Mouse (Mus musculus) heart, embryonic 11.5 days (tissue): Measurements from ENCODE around the gene Slc44a4. TPM values are rescaled to one million over a fixed set of nuclear protein-coding genes. Genes with fewer than 3 reads are reported as not detected.
A peak's percentile ranks its signal among the peaks of the same experiment; 100 is the strongest.
"Not testable (repeated sequence)": the region's sequence is repeated elsewhere in the genome, so short reads cannot be mapped to it uniquely, and the experiment has no call there.

Source experiments
- ATAC-seq: fragments of 200-750 bp; cut with Nextera tagmentation; replicated peaks from 2 replicates; pipeline ENCODE4 v1.8.0; 2017; ENCODE audit warnings: moderate library complexity; ENCODE audit not compliant: insufficient number of reproducible peaks, low FRiP score, low TSS enrichment
- H3K27ac ChIP-seq: fragments of 300-500 bp; sonication (generic); 2 replicates; pipeline ENCODE4 v1.5.1; 2014; ENCODE audit warnings: mild to moderate bottlenecking, low read depth, low read length
- H3K27me3 ChIP-seq: fragments of 300-500 bp; sonication (generic); 2 replicates; pipeline ENCODE4 v1.6.1; 2014; ENCODE audit warnings: mild to moderate bottlenecking, low read length, mixed read lengths; ENCODE audit not compliant: control insufficient read depth, insufficient read depth
- H3K36me3 ChIP-seq: fragments of 300-500 bp; sonication (generic); 2 replicates; pipeline ENCODE4 v1.6.1; 2014; ENCODE audit warnings: mild to moderate bottlenecking, low read length, moderate library complexity, mixed read lengths; ENCODE audit not compliant: control insufficient read depth, insufficient read depth
- H3K4me1 ChIP-seq: fragments of 300-500 bp; sonication (generic); 2 replicates; pipeline ENCODE4 v1.6.1; 2014; ENCODE audit warnings: low read length; ENCODE audit not compliant: control insufficient read depth, insufficient read depth
- H3K4me2 ChIP-seq: fragments of 300-500 bp; sonication (generic); 2 replicates; pipeline ENCODE4 v1.6.1; 2014; ENCODE audit warnings: mild to moderate bottlenecking, moderate library complexity
- H3K4me3 ChIP-seq: fragments of 300-500 bp; sonication (generic); 2 replicates; pipeline ENCODE4 v1.5.1; 2014; ENCODE audit warnings: low read depth, low read length
- H3K9ac ChIP-seq: fragments of 300-500 bp; sonication (generic); 2 replicates; pipeline ENCODE4 v1.6.1; 2014; ENCODE audit warnings: mild to moderate bottlenecking, low read depth, low read length, moderate library complexity
- H3K9me3 ChIP-seq: fragments of 300-500 bp; sonication (generic); replicated peaks from 2 replicates; pipeline ENCODE4 v1.6.1; 2016; ENCODE audit warnings: low read length; ENCODE audit not compliant: control insufficient read depth
- WGBS: fragments of 180-500 bp; shearing (Covaris S2); extraction: QIAGEN DNeasy Blood & Tissue Kit; methylation state at CpG from one replicate; pipeline ENCODE4 v1.1.7; 2014; ENCODE audit not compliant: insufficient replicate concordance; 5-methylcytosine and 5-hydroxymethylcytosine counted together
- polyA plus RNA-seq: library from polyadenylated mRNA; unstranded; fragments of >200 nt; fragmentation: Nextera tagmentation; extraction: Ambion mirVana; gene quantifications from 2 replicates; pipeline ENCODE4 v1.2.1, GENCODE M21; 2014

Slc44a4 gene
- polyA plus RNA-seq, 1 experiment from 2014 or later: 0.13 TPM

DNA sequence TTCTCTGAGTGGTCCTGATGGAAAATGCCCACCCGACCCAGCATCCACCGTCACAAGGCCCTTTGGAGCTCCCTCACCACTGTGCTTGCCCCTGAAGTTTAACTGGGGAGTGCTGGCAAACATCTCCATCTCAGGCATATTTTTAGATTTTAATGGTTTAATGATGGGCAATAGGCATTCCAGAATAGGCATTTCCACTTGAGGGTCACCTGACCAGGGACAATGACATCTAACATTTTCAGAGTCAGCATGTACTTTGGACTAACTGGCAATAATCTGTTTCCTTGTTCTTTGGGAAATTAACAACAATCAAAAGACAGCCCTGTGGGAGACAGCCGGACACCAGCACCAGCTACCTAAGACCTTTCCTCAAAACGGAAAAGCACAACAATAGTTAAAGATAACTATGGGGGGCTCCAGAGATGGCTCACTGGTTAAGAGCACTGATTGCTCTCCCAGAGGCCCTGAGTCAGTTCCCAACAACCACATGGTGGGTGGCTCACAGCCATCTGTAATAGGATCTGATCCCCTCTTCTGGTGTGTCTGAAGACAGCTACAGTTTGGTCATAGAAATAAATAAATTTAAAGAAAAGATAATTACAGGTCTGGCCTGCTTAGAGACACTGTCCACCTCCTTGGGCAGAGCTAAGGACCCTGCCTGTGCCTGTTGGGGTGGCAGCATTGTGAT, 29.0 kb downstream of the Slc44a4 start:
- H3K9me3 ChIP-seq: no peaks in the 10 kb centered on the region
- H3K4me2 ChIP-seq: no peak overlapping the region
- H3K27ac ChIP-seq: no peak overlapping the region
- no peaks in the 10 kb centered on the region for H3K36me3 ChIP-seq
- no peak overlapping the region for H3K4me3 ChIP-seq
- no peak for ATAC-seq
- H3K4me1 ChIP-seq: no peaks in the 10 kb centered on the region
- no peak overlapping the region for H3K9ac ChIP-seq
- no peaks in the 10 kb centered on the region for H3K27me3 ChIP-seq
- 73% methylated on average over 4 of the region's 4 CpGs for WGBS

- Histone ChIP-seq H3K4me3 (no peak overlapping the region), H3K4me2 (no peak overlapping the region), H3K9ac (no peak overlapping the region)
Measured at GRCm38 (mm10) chr17:34944362-34944761, 30.1 kb downstream of the Slc44a4 start.

DNA sequence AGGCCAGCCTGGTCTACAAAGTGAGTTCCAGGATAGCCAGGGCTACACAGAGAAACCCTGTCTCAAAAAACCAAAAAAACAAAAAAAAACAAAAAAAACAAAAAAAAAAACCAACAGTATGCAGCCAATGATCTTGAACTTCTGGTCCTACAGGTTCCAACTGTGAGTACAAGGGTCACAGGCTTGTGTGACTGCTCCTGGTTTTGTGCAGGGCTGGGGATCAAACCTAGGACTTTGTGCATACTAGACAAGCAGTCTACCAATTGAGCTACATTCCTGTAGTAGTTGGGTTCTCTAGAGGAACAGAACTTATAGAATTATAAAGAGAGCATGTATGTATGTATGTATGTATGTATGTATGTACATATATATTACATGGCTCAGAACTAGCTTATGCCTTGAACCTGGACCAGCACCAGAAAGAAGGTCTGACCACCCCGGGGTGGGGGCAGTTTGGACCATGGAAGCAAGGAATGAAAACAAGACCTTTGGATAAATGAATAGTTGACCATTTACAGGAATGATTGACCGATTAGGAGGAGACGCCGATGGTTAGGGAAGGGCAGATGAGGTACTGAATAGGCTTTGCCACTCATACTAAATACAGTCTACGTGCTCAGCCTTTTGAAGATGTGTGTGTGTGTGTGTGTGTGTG, 32.3 kb downstream of the Slc44a4 start:
- Histone ChIP-seq H3K36me3 (peaks cover 19% of the 10 kb centered on the region), H3K27me3 (no peaks in the 10 kb centered on the region), H3K4me1 (peaks cover 10% of the 10 kb centered on the region), H3K27ac (no peak overlapping the region), H3K9ac (no peak overlapping the region), H3K4me2 (no peak overlapping the region), H3K9me3 (no peaks in the 10 kb centered on the region), H3K4me3 (no peak overlapping the region)
- WGBS: 87% methylated on average over 5 of the region's 5 CpGs
- no peak for ATAC-seq

More at GRCm38 (mm10) chr17:34944362-34944761, 30.1 kb downstream of the Slc44a4 start:
- Histone ChIP-seq H3K27ac (no peak overlapping the region), H3K36me3 (no peaks in the 10 kb centered on the region), H3K9me3 (no peaks in the 10 kb centered on the region), H3K27me3 (no peaks in the 10 kb centered on the region), H3K4me1 (no peaks in the 10 kb centered on the region)
- no peak for ATAC-seq

- Histone ChIP-seq H3K36me3 (peaks cover 19% of the 10 kb centered on the region), H3K27ac (no peak overlapping the region), H3K27me3 (no peaks in the 10 kb centered on the region), H3K4me3 (no peak overlapping the region), H3K4me1 (peaks cover 10% of the 10 kb centered on the region), H3K9ac (no peak overlapping the region), H3K9me3 (no peaks in the 10 kb centered on the region), H3K4me2 (no peak overlapping the region)
- WGBS: 30% methylated on average over 8 of the region's 8 CpGs
- no peak for ATAC-seq
Measured at GRCm38 (mm10) chr17:34947606-34948005, 33.3 kb downstream of the Slc44a4 start.

DNA sequence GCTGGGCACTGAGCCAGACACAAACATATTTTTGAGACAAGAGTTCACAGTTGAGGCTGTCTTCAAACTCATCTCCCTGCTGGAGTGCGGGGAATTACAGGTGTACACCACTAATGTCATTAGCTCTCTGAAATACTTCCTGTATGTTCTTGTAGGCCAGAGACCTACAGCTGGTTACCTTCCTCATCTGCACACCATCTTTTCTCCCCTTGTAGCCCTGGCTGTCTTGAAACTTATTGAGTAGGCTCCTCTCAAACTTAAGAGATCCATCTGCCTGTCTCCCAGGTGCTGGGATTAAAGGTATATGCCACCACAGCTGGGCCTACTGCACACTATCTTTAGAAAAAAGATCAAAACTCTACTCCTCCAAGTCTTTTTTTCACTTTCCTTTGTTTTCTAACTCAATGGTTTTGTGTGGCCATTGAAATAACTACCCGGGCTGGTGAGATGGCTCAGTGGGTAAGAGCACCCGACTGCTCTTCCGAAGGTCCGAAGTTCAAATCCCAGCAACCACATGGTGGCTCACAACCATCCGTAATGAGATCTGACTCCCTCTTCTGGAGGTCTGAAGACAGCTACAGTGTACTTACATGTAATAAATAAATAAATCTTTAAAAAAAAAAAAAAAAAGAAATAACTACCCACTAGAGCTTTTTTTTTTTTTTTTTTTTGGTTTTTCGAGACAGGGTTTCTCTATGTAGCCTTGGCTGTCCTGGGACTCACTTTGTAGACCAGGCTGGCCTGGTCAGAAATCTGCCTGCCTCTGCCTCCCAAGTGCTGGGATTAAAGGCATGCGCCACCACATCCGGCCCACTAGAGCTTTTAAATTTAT, 34.7 kb downstream of the Slc44a4 start:
- not testable (repeated sequence) for H3K4me2 ChIP-seq, H3K9me3 ChIP-seq, ATAC-seq, H3K27me3 ChIP-seq, H3K4me3 ChIP-seq, H3K9ac ChIP-seq
- WGBS: 58% methylated on average over 9 of the region's 9 CpGs
- Histone ChIP-seq H3K27ac (peak overlapping the region; percentile 29; the same call in 1 of the 2 replicates), H3K36me3 (peaks cover 19% of the 10 kb centered on the region), H3K4me1 (peaks cover 10% of the 10 kb centered on the region)

DNA sequence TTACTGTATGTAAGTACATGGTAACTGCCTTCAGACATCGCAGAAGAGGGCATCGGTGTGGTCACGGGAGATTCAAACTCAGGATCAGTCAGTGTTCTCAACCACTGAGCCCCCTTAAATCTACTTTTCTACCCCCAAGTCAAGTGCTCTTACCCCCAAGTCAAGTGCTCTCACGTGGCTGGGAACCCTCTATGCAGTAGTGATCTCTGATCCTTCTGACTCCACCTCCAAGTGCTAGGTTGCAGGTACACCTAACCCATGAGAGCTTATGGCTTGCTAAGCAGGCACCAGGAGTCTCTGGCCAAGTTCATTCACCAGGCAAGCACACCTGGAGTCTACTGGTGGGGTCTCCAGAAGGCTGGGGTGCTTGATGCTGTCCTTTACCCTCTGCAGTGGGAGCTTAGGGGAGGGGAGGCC, 35.3 kb downstream of the Slc44a4 start:
- H3K4me2 ChIP-seq: no peak overlapping the region; the same call in 1 of the 2 replicates
- no peaks in the 10 kb centered on the region for H3K27me3 ChIP-seq
- H3K27ac ChIP-seq: peak overlapping the region; percentile 29; the same call in 1 of the 2 replicates
- WGBS: 37% methylated on average over 4 of the region's 4 CpGs
- ATAC-seq: no peak
- H3K4me1 ChIP-seq: peaks cover 10% of the 10 kb centered on the region
- H3K4me3 ChIP-seq: no peak overlapping the region
- peaks cover 19% of the 10 kb centered on the region for H3K36me3 ChIP-seq
- 0 out of 2 replicates have a peak overlapping the region, but pooled peaks have one; percentile 16 for H3K9ac ChIP-seq
- H3K9me3 ChIP-seq: no peaks in the 10 kb centered on the region

DNA sequence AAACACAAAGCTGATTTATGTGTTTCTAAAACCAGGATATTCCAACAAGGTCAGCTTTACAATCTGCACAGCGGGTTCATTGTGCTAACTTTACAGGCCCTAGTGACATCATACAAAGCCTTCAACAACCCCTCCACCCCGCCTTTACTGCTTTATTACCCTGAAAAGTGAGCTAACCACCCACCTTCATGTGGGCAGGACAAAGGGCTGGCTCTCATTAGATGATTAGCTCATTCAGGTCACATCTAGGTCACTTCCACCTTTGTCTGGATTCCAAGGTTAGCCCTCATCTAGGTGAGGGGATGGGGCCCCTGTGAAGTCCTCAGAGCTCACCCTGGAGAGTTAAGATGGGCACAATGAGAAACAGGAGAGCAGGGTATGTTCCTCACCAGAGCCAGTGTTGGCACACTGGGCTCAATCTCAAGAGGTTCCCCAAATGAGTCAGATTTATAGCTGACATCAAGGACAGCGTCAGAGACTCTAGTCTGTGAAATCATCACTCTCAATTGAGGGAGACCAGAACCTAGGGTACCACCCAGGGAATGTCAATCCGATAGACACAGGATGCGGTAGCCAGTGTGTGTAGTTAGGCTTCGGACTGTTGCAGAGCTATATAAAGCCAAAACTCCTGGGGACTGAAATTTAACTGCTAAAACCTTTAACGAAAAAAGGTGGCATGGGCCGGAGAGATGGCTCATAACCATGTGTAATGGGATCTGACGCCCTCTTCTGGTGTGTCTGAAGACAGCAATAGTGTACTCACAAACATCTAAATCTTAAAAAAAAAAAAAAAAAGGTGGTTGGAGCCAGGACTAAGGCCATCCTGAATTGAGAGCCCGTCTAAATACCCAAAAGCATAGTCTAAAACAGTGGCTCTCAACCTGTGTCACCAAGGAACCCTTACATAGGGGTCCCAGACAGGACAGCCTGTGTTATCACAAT, 36.5 kb downstream of the Slc44a4 start:
- no peak for ATAC-seq
- WGBS: 36% methylated on average over 10 of the region's 10 CpGs

More for the DNA sequence above, 36.5 kb downstream of the Slc44a4 start:
- peak overlapping the region; percentile 99 for H3K4me3 ChIP-seq
- H3K9ac ChIP-seq: peak overlapping the region; percentile 99
- H3K9me3 ChIP-seq: no peaks in the 10 kb centered on the region
- peak overlapping the region; percentile 91 for H3K4me2 ChIP-seq
- H3K36me3 ChIP-seq: peaks cover 19% of the 10 kb centered on the region
- peak overlapping the region; percentile 93 for H3K27ac ChIP-seq
- peaks cover 3% of the 10 kb centered on the region; the same call in 1 of the 2 replicates for H3K27me3 ChIP-seq
- peaks cover 10% of the 10 kb centered on the region for H3K4me1 ChIP-seq
